Mouse (Mus musculus) small intestine, adult 2 months (tissue): ENCODE measurements at regions not wholly inside any gene's neighbourhood (a gene's known extent, or its start where the extent isn't known, plus 50 kb on each side); places are given as distances from the start of the nearest gene placed in this dataset.

Experiments
- CTCF ChIP-seq: fragments of 200-500 bp; IDR thresholded peaks from 2 replicates; pipeline ENCODE4 v1.5.1; 2012; ENCODE audit warnings: low read depth, mild to moderate bottlenecking, control low read depth, inconsistent platforms, low read length, moderate library complexity, mixed read lengths; ENCODE audit not compliant: insufficient replicate concordance, insufficient read length; ENCODE audit errors: extremely low read depth
- POLR2A ChIP-seq: fragments of 200-500 bp; IDR thresholded peaks from 2 replicates; pipeline ENCODE4 v1.6.1; 2012; ENCODE audit warnings: low read depth, mild to moderate bottlenecking, control low read depth, inconsistent platforms, low read length, moderate library complexity

GRCm38 (mm10) chr14:105823129-105823528 is 73.5 kb downstream of the Spry2 start:
- TF ChIP-seq POLR2A (no peak), CTCF (no peak)
